Mouse (Mus musculus) ES-Bruce4 (cell line): Measurements from ENCODE around the gene 2310057M21Rik.

Experiments
- CTCF ChIP-seq: IDR thresholded peaks from one replicate; pipeline ENCODE4 v1.8.1; 2011; ENCODE audit warnings: low read depth, low read length
- EP300 ChIP-seq: IDR thresholded peaks from 2 replicates; pipeline ENCODE4 v1.6.1; 2011; ENCODE audit warnings: low read depth, low read length; ENCODE audit not compliant: insufficient read depth
- POLR2A ChIP-seq: IDR thresholded peaks from one replicate; pipeline ENCODE4 v1.8.1; 2011; ENCODE audit warnings: low read length; ENCODE audit not compliant: insufficient read depth

DNA sequence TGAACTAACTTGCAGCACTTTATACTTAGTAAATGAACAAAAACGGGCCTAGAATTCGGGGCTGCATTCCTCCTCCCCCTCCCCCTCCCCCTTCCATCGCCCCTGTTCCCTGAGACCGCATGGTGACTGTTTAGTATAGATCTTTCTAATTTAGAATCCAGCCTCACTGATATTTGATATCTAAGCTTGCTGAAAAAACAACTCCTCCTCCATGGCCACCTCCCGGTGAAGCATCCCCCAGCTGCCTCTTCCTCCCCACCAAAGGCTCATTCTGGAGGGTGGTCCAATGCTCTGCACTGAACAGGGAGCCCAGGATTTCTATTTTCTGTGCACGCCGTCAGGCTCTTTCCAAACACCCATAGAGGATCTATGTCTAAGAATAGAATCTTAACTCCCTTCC, 44.2 kb downstream of the 2310057M21Rik start:
- TF ChIP-seq EP300 (no peak), POLR2A (no peak), CTCF (no peak)
